Mouse (Mus musculus): ENCODE results near the gene Bmp7. TPM values are rescaled to one million over a fixed set of nuclear protein-coding genes. Genes with fewer than 3 reads are reported as not detected.

The Bmp7 gene
- total RNA-seq, 2 experiments from 2014 or later = 6.1 to 7.1 TPM

DNA sequence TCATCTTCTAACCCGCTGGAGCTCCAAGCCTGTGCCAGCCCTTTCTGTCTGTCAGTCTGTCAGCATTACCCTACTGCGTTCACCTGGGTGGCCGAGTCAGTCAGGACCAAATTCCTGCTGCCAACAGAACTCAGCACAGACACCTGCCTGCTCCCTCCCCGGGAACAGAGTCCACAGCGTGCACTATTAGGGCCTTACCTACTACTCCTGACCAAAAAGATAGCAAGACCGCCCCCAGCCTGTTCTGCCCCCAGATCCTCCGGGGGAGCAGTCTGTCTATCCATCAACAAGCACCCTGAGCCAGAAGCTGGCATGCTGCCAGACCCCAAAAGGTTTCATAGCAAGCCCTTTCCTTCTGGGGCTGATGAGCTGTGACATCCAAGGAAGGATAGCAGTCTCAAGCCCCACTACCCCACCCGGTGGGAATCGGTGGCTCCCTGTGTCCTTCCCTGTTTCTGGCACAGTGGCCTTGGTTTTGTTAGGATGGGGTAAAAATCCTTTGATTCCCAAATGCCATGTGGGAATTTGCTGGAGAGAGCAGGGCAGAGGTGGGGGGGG is 10.1 kb upstream of the Bmp7 start:
- DNase-seq (ENCODE audit: low spot score in 2 of 2) = no peak

GRCm38 (mm10) chr2:172949051-172949450 is 8.9 kb upstream of the Bmp7 start:
- DNase-seq (ENCODE audit: low spot score in 2 of 2) = no peak

GRCm38 (mm10) chr2:172940799-172941163 is 660 bp upstream of the Bmp7 start:
- DNase-seq (ENCODE audit: low spot score in 2 of 2) = no peak

DNA sequence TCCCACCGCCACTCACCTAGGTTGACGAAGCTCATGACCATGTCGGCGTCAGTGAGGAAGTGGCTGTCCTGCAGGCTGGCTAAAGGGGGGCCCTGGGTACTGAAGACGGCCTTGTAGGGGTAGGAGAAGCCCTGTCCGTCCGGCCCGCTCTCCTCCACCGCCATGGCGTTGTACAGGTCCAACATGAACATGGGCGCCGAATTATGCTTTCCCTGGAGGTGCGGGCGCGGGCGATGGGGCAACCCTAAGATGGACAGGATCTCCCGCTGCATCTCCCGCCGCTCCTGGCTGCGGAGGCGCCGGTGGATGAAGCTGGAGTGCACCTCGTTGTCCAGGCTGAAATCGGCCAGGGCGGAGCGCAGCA is 500 bp downstream of the Bmp7 start:
- DNase-seq (ENCODE audit: low spot score in 2 of 2) = no peak

GRCm38 (mm10) chr2:172938761-172939638 is 1.1 kb downstream of the Bmp7 start:
- DNase-seq (ENCODE audit: low spot score in 2 of 2) = no peak

- DNase-seq (ENCODE audit: low spot score in 2 of 2) = no peak
Measured at GRCm38 (mm10) chr2:172937326-172938190, 2.6 kb downstream of the Bmp7 start.

DNA sequence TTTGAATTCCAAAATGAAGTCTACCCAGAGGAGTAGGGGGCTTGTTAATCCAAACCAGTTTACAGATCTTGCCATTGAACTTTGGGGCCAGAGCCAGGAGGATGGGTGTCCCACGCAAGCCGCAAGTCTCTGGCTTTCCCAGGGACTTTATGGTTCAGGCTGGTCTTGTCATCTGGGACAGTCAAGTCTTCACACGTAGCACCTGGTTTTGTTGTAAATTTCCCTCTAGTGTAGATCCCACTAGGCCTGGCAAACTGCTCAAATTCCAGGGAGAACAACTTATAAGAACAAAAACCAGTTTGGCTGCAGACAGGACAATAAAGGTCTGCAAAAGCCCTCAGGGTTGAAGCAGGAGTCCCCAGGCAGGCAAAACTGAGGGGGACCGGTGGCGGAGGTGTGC is 3.3 kb downstream of the Bmp7 start:
- no peak for DNase-seq (ENCODE audit: low spot score in 2 of 2)

GRCm38 (mm10) chr2:172935776-172936562 is 4.2 kb downstream of the Bmp7 start:
- no peak for DNase-seq (ENCODE audit: low spot score in 2 of 2)

DNA sequence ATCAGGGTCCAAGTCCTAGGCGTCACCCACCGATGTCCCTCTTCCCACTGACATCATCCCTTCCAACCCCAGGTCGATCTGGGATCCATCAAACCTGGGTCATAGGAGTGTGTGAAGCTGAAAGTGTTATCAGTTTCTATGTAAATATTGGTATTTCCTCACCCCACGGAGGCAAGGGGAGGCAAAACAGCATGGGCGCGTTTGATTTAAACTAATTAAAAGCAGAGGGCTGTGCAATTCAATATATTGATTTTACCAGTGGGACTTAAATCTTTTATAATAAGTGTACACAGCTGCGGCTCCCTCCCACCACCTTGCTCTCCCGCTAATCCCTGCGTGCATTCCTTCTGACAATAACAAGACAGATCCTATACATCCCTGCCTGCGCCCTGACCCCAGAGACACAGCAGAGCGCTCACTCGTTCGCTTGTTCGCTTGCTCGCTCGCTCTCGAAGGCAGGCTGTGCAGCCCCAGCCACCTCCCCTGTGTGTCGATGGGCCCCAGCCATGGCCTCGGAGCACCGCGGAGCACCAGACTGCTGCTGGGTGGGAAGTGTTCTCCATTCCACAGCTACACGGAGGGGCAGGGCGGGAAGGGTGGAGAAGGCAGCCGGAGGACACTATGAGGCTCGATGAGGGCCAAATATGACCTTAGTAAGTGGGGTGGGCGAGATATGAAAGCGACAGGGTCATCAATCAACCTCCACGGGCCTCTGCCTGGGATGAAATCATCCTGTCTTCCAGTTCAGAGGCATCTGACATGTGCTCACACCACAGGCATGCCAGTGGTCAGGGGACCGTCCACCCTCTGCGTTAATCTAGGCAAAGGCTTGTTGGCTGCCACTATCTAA is 5.0 kb downstream of the Bmp7 start:
- DNase-seq (ENCODE audit: low spot score in 2 of 2) = no peak

GRCm38 (mm10) chr2:172934420-172934788 is 5.7 kb downstream of the Bmp7 start:
- no peak for DNase-seq (ENCODE audit: low spot score in 2 of 2)

- peak in 1 of 2 experiments; percentile 53 for DNase-seq (ENCODE audit: low spot score in 2 of 2)
Measured at GRCm38 (mm10) chr2:172933631-172934419, 6.3 kb downstream of the Bmp7 start.

GRCm38 (mm10) chr2:172931137-172931898 is 8.8 kb downstream of the Bmp7 start:
- no peak for DNase-seq (ENCODE audit: low spot score in 2 of 2)

- no peak for DNase-seq (ENCODE audit: low spot score in 2 of 2)
Measured at GRCm38 (mm10) chr2:172929905-172930436, 10.2 kb downstream of the Bmp7 start.

DNA sequence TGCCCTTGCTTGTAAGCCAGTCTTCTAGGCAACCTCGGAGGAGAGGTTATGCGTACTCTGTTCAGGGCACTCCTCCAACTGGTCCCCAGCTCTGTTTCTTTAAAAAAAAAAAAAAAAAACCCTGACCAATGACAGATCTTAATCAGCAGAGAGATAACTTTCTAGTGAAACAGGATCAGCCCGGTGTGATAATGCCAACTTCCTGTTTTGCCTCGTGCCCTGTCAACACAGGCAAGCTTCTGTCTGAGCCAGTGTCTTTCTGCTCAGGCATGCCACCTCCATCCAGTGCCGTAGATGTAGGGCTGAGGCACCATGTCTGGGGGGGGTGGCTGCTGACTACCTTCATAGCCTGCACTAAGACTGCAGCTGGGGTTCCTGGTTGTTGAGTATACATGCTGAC is 12.5 kb downstream of the Bmp7 start:
- DNase-seq (ENCODE audit: low spot score in 2 of 2) = no peak

GRCm38 (mm10) chr2:172926311-172926710 is 13.8 kb downstream of the Bmp7 start:
- DNase-seq (ENCODE audit: low spot score in 2 of 2) = no peak

DNA sequence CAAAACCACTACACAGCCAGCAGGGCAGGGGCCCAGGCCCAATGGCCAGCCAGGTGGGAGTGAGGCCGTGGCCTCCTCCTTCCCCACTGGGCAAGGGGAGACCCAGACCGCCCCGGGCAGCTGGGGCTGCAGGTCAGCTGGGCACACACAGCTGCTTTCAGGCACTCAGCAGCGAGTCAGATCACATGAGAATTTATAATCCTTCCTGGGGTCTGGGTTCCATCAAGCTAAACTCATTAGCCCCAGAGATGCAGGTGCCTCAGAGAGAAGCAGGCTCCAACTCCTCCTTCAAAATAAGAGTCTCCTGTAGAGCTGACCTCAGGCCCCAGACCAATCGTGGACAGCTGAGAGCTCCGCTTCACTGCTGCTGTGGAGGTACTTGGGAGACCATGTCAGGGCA is 15.2 kb downstream of the Bmp7 start:
- no peak for DNase-seq (ENCODE audit: low spot score in 2 of 2)

DNA sequence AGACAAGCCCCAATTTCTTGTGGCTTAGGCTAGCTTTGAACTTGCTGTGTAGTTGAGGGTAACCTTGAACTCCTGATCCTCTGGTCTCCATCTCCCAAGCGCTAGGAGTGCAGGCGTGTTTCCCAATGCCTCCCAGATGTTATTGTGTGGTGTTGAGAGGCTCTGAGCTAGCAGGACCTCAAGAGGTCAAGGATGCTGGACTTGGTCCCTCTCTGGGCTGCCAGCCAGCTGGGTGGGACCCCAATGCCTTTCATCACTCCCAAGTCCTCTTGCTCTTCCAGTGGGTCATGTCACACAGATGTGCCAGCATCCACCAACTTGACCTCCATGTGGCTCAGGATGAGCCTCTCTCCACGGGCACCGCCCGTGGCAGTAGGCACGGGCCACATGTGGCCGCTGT is 16.9 kb downstream of the Bmp7 start:
- DNase-seq (ENCODE audit: low spot score in 2 of 2) = no peak

GRCm38 (mm10) chr2:172922597-172922996 is 17.5 kb downstream of the Bmp7 start:
- DNase-seq (ENCODE audit: low spot score in 2 of 2) = no peak
